Mouse (Mus musculus): ENCODE measurements around the gene Stard13. TPM values are rescaled to one million over a fixed set of nuclear protein-coding genes. Genes with fewer than 3 reads are reported as not detected.

Gene Stard13
- polyA plus RNA-seq, 1 experiment, result 0.50 TPM

GRCm38 (mm10) chr5:151151549-151151948, 82.1 kb downstream of the Stard13 start:
- Histone ChIP-seq H3K4me1 (ENCODE audit: control insufficient read depth, insufficient read depth, low read length) (0 out of 2 replicates have a peak, but pooled peaks cover 5% of the 10 kb centered on the region), H3K27ac (ENCODE audit: insufficient read depth, low read depth, low read length) (no peak overlapping the region), H3K4me3 (ENCODE audit: insufficient read depth, low read length) (no peak overlapping the region)
- TF ChIP-seq POLR2A (IDR thresholded peaks at IDR 0.05; ENCODE audit: borderline replicate concordance, low read depth, low read length) (no peak), CTCF (IDR thresholded peaks at IDR 0.05; ENCODE audit: low read depth, low read length) (no peak)

GRCm38 (mm10) chr5:151149509-151149908, 84.1 kb downstream of the Stard13 start:
- Histone ChIP-seq H3K27ac (ENCODE audit: insufficient read depth, low read depth, low read length) (no peak overlapping the region), H3K4me3 (ENCODE audit: insufficient read depth, low read length) (no peak overlapping the region), H3K4me1 (ENCODE audit: control insufficient read depth, insufficient read depth, low read length) (0 out of 2 replicates have a peak, but pooled peaks cover 5% of the 10 kb centered on the region)
- TF ChIP-seq CTCF (IDR thresholded peaks at IDR 0.05; ENCODE audit: low read depth, low read length) (no peak), POLR2A (IDR thresholded peaks at IDR 0.05; ENCODE audit: borderline replicate concordance, low read depth, low read length) (no peak)

GRCm38 (mm10) chr5:151148079-151148478, 85.6 kb downstream of the Stard13 start:
- Histone ChIP-seq H3K4me3 (ENCODE audit: insufficient read depth, low read length) (no peak overlapping the region), H3K27ac (ENCODE audit: insufficient read depth, low read depth, low read length) (no peak overlapping the region), H3K4me1 (ENCODE audit: control insufficient read depth, insufficient read depth, low read length) (no peaks in the 10 kb centered on the region)
- TF ChIP-seq CTCF (IDR thresholded peaks at IDR 0.05; ENCODE audit: low read depth, low read length) (no peak), POLR2A (IDR thresholded peaks at IDR 0.05; ENCODE audit: borderline replicate concordance, low read depth, low read length) (no peak)

- no peak overlapping the region for H3K4me3 ChIP-seq (ENCODE audit: insufficient read depth, low read length)
- TF ChIP-seq POLR2A (IDR thresholded peaks at IDR 0.05; ENCODE audit: borderline replicate concordance, low read depth, low read length) (no peak), CTCF (IDR thresholded peaks at IDR 0.05; ENCODE audit: low read depth, low read length) (no peak)
- H3K27ac ChIP-seq (ENCODE audit: insufficient read depth, low read depth, low read length), result no peak overlapping the region
- H3K4me1 ChIP-seq (ENCODE audit: control insufficient read depth, insufficient read depth, low read length), result peaks cover 5% of the 10 kb centered on the region; the same call in 1 of the 2 replicates
Measured at GRCm38 (mm10) chr5:151145807-151146206, 87.8 kb downstream of the Stard13 start.

GRCm38 (mm10) chr5:151143955-151144354, 89.7 kb downstream of the Stard13 start:
- Histone ChIP-seq H3K4me1 (ENCODE audit: control insufficient read depth, insufficient read depth, low read length) (peaks cover 5% of the 10 kb centered on the region; the same call in 1 of the 2 replicates), H3K27ac (ENCODE audit: insufficient read depth, low read depth, low read length) (no peak overlapping the region), H3K4me3 (ENCODE audit: insufficient read depth, low read length) (no peak overlapping the region)
- TF ChIP-seq CTCF (IDR thresholded peaks at IDR 0.05; ENCODE audit: low read depth, low read length), result no peak
- TF ChIP-seq POLR2A (IDR thresholded peaks at IDR 0.05; ENCODE audit: borderline replicate concordance, low read depth, low read length), result no peak

- Histone ChIP-seq H3K27ac (ENCODE audit: insufficient read depth, low read depth, low read length) (no peak overlapping the region), H3K4me1 (ENCODE audit: control insufficient read depth, insufficient read depth, low read length) (peaks cover 5% of the 10 kb centered on the region; the same call in 1 of the 2 replicates), H3K4me3 (ENCODE audit: insufficient read depth, low read length) (no peak overlapping the region)
- TF ChIP-seq POLR2A (IDR thresholded peaks at IDR 0.05; ENCODE audit: borderline replicate concordance, low read depth, low read length) (no peak), CTCF (IDR thresholded peaks at IDR 0.05; ENCODE audit: low read depth, low read length) (no peak)
Measured at GRCm38 (mm10) chr5:151142671-151143601, 90.7 kb downstream of the Stard13 start.

GRCm38 (mm10) chr5:151142241-151142640, 91.4 kb downstream of the Stard13 start:
- Histone ChIP-seq H3K27ac (ENCODE audit: insufficient read depth, low read depth, low read length) (no peak overlapping the region), H3K4me1 (ENCODE audit: control insufficient read depth, insufficient read depth, low read length) (peaks cover 5% of the 10 kb centered on the region; the same call in 1 of the 2 replicates), H3K4me3 (ENCODE audit: insufficient read depth, low read length) (no peak overlapping the region)
- TF ChIP-seq POLR2A (IDR thresholded peaks at IDR 0.05; ENCODE audit: borderline replicate concordance, low read depth, low read length), result no peak
- peak; percentile 18; the same call in 1 of the 2 replicates for TF ChIP-seq CTCF (IDR thresholded peaks at IDR 0.05; ENCODE audit: low read depth, low read length)

- Histone ChIP-seq H3K27ac (ENCODE audit: insufficient read depth, low read depth, low read length) (no peak overlapping the region), H3K4me3 (ENCODE audit: insufficient read depth, low read length) (no peak overlapping the region), H3K4me1 (ENCODE audit: control insufficient read depth, insufficient read depth, low read length) (peaks cover 5% of the 10 kb centered on the region; the same call in 1 of the 2 replicates)
- no peak for TF ChIP-seq POLR2A (IDR thresholded peaks at IDR 0.05; ENCODE audit: borderline replicate concordance, low read depth, low read length)
- TF ChIP-seq CTCF (IDR thresholded peaks at IDR 0.05; ENCODE audit: low read depth, low read length), result no peak
Measured at GRCm38 (mm10) chr5:151137901-151138300, 95.7 kb downstream of the Stard13 start.

- Histone ChIP-seq H3K4me1 (ENCODE audit: control insufficient read depth, insufficient read depth, low read length) (peaks cover 3% of the 10 kb centered on the region; the same call in 1 of the 2 replicates), H3K4me3 (ENCODE audit: insufficient read depth, low read length) (no peak overlapping the region), H3K27ac (ENCODE audit: insufficient read depth, low read depth, low read length) (no peak overlapping the region)
- TF ChIP-seq CTCF (IDR thresholded peaks at IDR 0.05; ENCODE audit: low read depth, low read length) (no peak), POLR2A (IDR thresholded peaks at IDR 0.05; ENCODE audit: borderline replicate concordance, low read depth, low read length) (no peak)
Measured at GRCm38 (mm10) chr5:151137311-151137710, 96.3 kb downstream of the Stard13 start.

- H3K27ac ChIP-seq (ENCODE audit: insufficient read depth, low read depth, low read length), result no peak overlapping the region
- H3K4me1 ChIP-seq (ENCODE audit: control insufficient read depth, insufficient read depth, low read length), result no peaks in the 10 kb centered on the region
- no peak overlapping the region for H3K4me3 ChIP-seq (ENCODE audit: insufficient read depth, low read length)
- TF ChIP-seq POLR2A (IDR thresholded peaks at IDR 0.05; ENCODE audit: borderline replicate concordance, low read depth, low read length) (no peak), CTCF (IDR thresholded peaks at IDR 0.05; ENCODE audit: low read depth, low read length) (no peak)
Measured at GRCm38 (mm10) chr5:151135965-151136364, 97.7 kb downstream of the Stard13 start.
